Mouse (Mus musculus): ENCODE data around the gene Gm20825.
"Not testable (repeated sequence)": the region's sequence is repeated elsewhere in the genome, so short reads cannot be mapped to it uniquely, and the experiment has no call there.

Gene Gm20825

GRCm38 (mm10) chrY:8071407-8071806 lies at the start of gene Gm20825:
TSS of gene Gm20825 (minus strand) at chrY:8071507.
- not testable (repeated sequence) for DNase-seq (ENCODE audit: low spot score in 2 of 2)

All from frontal cortex, postnatal 10 days (tissue).